Mouse (Mus musculus) testis, adult 2 months (tissue): ENCODE results near the gene Cep57l1. TPM values are rescaled to one million over a fixed set of nuclear protein-coding genes. Genes with fewer than 3 reads are reported as not detected.

Experiments used
- H3K27ac ChIP-seq: fragments of 200-500 bp; 2 replicates; pipeline ENCODE4 v1.5.1; 2012; ENCODE audit warnings: low read depth, low read length; ENCODE audit not compliant: control insufficient read depth, insufficient read depth
- H3K27me3 ChIP-seq: fragments of 200-500 bp; 2 replicates; pipeline ENCODE4 v1.6.1; 2012; ENCODE audit warnings: mild to moderate bottlenecking, low read length, moderate library complexity; ENCODE audit not compliant: control insufficient read depth, insufficient read depth
- H3K36me3 ChIP-seq: fragments of 200-500 bp; 2 replicates; pipeline ENCODE4 v1.6.1; 2012; ENCODE audit warnings: mild to moderate bottlenecking, low read length; ENCODE audit not compliant: control insufficient read depth, insufficient read depth
- H3K4me1 ChIP-seq: fragments of 200-500 bp; 2 replicates; pipeline ENCODE4 v1.6.1; 2012; ENCODE audit warnings: low read length; ENCODE audit not compliant: control insufficient read depth, insufficient read depth
- H3K4me3 ChIP-seq: fragments of 200-500 bp; 2 replicates; pipeline ENCODE4 v1.5.1; 2012; ENCODE audit warnings: low read depth, mild to moderate bottlenecking, low read length, moderate library complexity, mixed read lengths; ENCODE audit not compliant: control insufficient read depth
- CTCF ChIP-seq: fragments of 200-500 bp; IDR thresholded peaks from 2 replicates; pipeline ENCODE4 v1.5.1; 2012; ENCODE audit warnings: low read depth, mild to moderate bottlenecking, inconsistent platforms, low read length, moderate library complexity; ENCODE audit not compliant: control insufficient read depth, insufficient read depth, insufficient replicate concordance
- POLR2A ChIP-seq: fragments of 200-500 bp; IDR thresholded peaks from 2 replicates; pipeline ENCODE4 v1.6.1; 2012; ENCODE audit warnings: low read depth, mild to moderate bottlenecking, inconsistent platforms, low read length, moderate library complexity; ENCODE audit not compliant: control insufficient read depth
- polyA plus RNA-seq: library from polyadenylated mRNA; depleted of rRNA; stranded (reverse); fragments of >200 nt; gene quantifications from 2 replicates; pipeline ENCODE4 v1.2.3, GENCODE M21; 2012

Gene Cep57l1
- polyA plus RNA-seq, 1 experiment: 18.9 TPM

DNA sequence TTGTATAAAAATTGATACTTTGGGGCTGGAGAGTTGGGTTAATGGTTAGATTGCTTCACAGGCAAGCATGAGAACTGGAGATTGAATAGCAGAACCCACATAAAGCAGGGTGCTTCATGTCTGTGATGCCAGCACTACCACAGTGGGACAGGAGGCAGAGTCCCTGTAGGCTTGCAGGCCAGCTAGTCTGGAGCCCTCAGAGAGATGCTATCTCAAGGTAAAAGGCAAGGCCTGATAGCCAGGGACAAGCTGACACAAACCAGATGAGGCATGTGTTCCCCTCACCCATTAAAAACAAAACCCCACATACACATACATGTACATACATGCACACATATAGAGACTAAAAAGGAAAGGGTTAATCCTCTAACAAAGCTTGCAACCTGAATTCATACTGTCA is 51.6 kb downstream of the Cep57l1 start:
- Histone ChIP-seq H3K4me3 (no peak overlapping the region), H3K27ac (no peak overlapping the region; the same call in 1 of the 2 replicates), H3K4me1 (no peaks in the 10 kb centered on the region), H3K27me3 (no peaks in the 10 kb centered on the region), H3K36me3 (no peaks in the 10 kb centered on the region)
- TF ChIP-seq CTCF (no peak), POLR2A (no peak)

- Histone ChIP-seq H3K27ac (no peak overlapping the region), H3K4me1 (0 out of 2 replicates have a peak, but pooled peaks cover under 1% of the 10 kb centered on the region), H3K36me3 (no peaks in the 10 kb centered on the region), H3K4me3 (no peak overlapping the region), H3K27me3 (no peaks in the 10 kb centered on the region)
- TF ChIP-seq POLR2A (no peak), CTCF (no peak)
Observed at GRCm38 (mm10) chr10:41757226-41757625, 52.4 kb downstream of the Cep57l1 start.

GRCm38 (mm10) chr10:41751867-41752480 is 57.7 kb downstream of the Cep57l1 start:
- no peaks in the 10 kb centered on the region for H3K27me3 ChIP-seq
- H3K4me3 ChIP-seq: peak overlapping the region; percentile 3
- no peak overlapping the region for H3K27ac ChIP-seq
- TF ChIP-seq CTCF (no peak), POLR2A (no peak)
- H3K4me1 ChIP-seq: peaks cover 2% of the 10 kb centered on the region; the same call in 1 of the 2 replicates
- no peaks in the 10 kb centered on the region for H3K36me3 ChIP-seq

DNA sequence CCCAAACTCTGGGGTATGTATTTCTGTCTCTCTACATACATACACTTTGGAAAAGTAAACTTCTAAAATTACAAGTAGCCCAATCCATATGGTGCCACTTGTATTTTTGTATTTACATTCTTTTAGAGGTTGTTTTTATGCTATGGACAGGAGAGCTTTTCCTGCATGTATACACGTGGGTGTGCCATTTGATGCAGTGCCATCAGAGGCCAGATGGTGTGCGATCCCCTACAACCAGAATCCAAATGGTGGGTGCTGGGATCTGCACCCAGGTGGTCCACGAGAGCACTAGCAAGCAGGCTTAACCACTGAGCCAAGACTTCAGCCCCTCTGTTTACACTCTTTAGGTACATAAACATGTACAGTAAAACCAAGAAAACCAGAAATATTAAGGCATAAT is 60.4 kb downstream of the Cep57l1 start:
- no peaks in the 10 kb centered on the region for H3K27me3 ChIP-seq
- TF ChIP-seq POLR2A: no peak
- TF ChIP-seq CTCF: no peak
- no peak overlapping the region for H3K27ac ChIP-seq
- H3K4me3 ChIP-seq: peak overlapping the region; percentile 50
- 0 out of 2 replicates have a peak, but pooled peaks cover 2% of the 10 kb centered on the region for H3K36me3 ChIP-seq
- peaks cover 2% of the 10 kb centered on the region; the same call in 1 of the 2 replicates for H3K4me1 ChIP-seq

- Histone ChIP-seq H3K27ac (peak overlapping the region; percentile 47), H3K4me3 (peak overlapping the region; percentile 79), H3K4me1 (peaks cover 2% of the 10 kb centered on the region; the same call in 1 of the 2 replicates), H3K27me3 (no peaks in the 10 kb centered on the region), H3K36me3 (peaks cover 6% of the 10 kb centered on the region)
- TF ChIP-seq CTCF: no peak
- TF ChIP-seq POLR2A: peak; percentile 59; the same call in 1 of the 2 replicates
Observed at GRCm38 (mm10) chr10:41746554-41746953, 63.1 kb downstream of the Cep57l1 start.

- TF ChIP-seq CTCF (no peak), POLR2A (no peak)
- peak overlapping the region; percentile 25; the same call in 1 of the 2 replicates for H3K27ac ChIP-seq
- peaks cover 2% of the 10 kb centered on the region; the same call in 1 of the 2 replicates for H3K4me1 ChIP-seq
- no peak overlapping the region for H3K4me3 ChIP-seq
- H3K36me3 ChIP-seq: peaks cover 6% of the 10 kb centered on the region
- H3K27me3 ChIP-seq: no peaks in the 10 kb centered on the region
Observed at GRCm38 (mm10) chr10:41744006-41744405, 65.7 kb downstream of the Cep57l1 start.

- Histone ChIP-seq H3K4me1 (peaks cover 2% of the 10 kb centered on the region; the same call in 1 of the 2 replicates), H3K4me3 (no peak overlapping the region), H3K27me3 (no peaks in the 10 kb centered on the region), H3K36me3 (peaks cover 6% of the 10 kb centered on the region), H3K27ac (no peak overlapping the region)
- TF ChIP-seq POLR2A (no peak), CTCF (no peak)
Observed at GRCm38 (mm10) chr10:41740221-41740620, 69.5 kb downstream of the Cep57l1 start.
